Mouse (Mus musculus) small intestine, adult 2 months (tissue): ENCODE data around the gene Tbxa2r. TPM values are rescaled to one million over a fixed set of nuclear protein-coding genes. Genes with fewer than 3 reads are reported as not detected.

Source experiments
- H3K27ac ChIP-seq: fragments of 200-500 bp; 2 replicates; pipeline ENCODE4 v1.5.1; 2012; ENCODE audit warnings: low read depth, low read length, control low read depth, inconsistent platforms; ENCODE audit not compliant: insufficient read depth
- H3K27me3 ChIP-seq: fragments of 200-500 bp; 2 replicates; pipeline ENCODE4 v1.6.1; 2012; ENCODE audit warnings: mild to moderate bottlenecking, moderate library complexity, low read length, inconsistent platforms; ENCODE audit not compliant: control insufficient read depth, insufficient read depth
- H3K36me3 ChIP-seq: fragments of 200-500 bp; 2 replicates; pipeline ENCODE4 v1.6.1; 2012; ENCODE audit warnings: mild to moderate bottlenecking, low read length, control low read depth, inconsistent platforms; ENCODE audit not compliant: control insufficient read depth, insufficient read depth
- H3K4me1 ChIP-seq: fragments of 200-500 bp; 2 replicates; pipeline ENCODE4 v1.6.1; 2012; ENCODE audit warnings: low read length, inconsistent platforms, mixed read lengths; ENCODE audit not compliant: control insufficient read depth, insufficient read depth, insufficient read length
- H3K4me3 ChIP-seq: fragments of 200-500 bp; 2 replicates; pipeline ENCODE4 v1.5.1; 2012; ENCODE audit warnings: low read depth, mild to moderate bottlenecking, control low read depth, inconsistent platforms, low read length, moderate library complexity
- CTCF ChIP-seq: fragments of 200-500 bp; IDR thresholded peaks from 2 replicates; pipeline ENCODE4 v1.5.1; 2012; ENCODE audit warnings: low read depth, mild to moderate bottlenecking, control low read depth, inconsistent platforms, low read length, moderate library complexity, mixed read lengths; ENCODE audit not compliant: insufficient replicate concordance, insufficient read length; ENCODE audit errors: extremely low read depth
- POLR2A ChIP-seq: fragments of 200-500 bp; IDR thresholded peaks from 2 replicates; pipeline ENCODE4 v1.6.1; 2012; ENCODE audit warnings: low read depth, mild to moderate bottlenecking, control low read depth, inconsistent platforms, low read length, moderate library complexity
- WGBS: fragments of 180-500 bp; shearing (Covaris S2); methylation state at CpG from one replicate; pipeline ENCODE4 v1.1.7; 2018; 5-methylcytosine and 5-hydroxymethylcytosine counted together
- polyA plus RNA-seq: library from polyadenylated mRNA; depleted of rRNA; stranded (reverse); fragments of >200 nt; gene quantifications from 2 replicates; pipeline ENCODE4 v1.2.3, GENCODE M21; 2012

Gene Tbxa2r
- polyA plus RNA-seq, 1 experiment: 10.2 TPM

- H3K27ac ChIP-seq: no peak overlapping the region
- no peaks in the 10 kb centered on the region for H3K27me3 ChIP-seq
- 85% methylated on average over 9 of the region's 9 CpGs for WGBS
- TF ChIP-seq POLR2A: no peak
- no peak for TF ChIP-seq CTCF
- H3K4me3 ChIP-seq: no peak overlapping the region
- peaks cover 23% of the 10 kb centered on the region; the same call in 1 of the 2 replicates for H3K4me1 ChIP-seq
- no peaks in the 10 kb centered on the region for H3K36me3 ChIP-seq
Observed at GRCm38 (mm10) chr10:81354738-81355477, 26.4 kb downstream of the Tbxa2r start.

GRCm38 (mm10) chr10:81355533-81355932, 27.0 kb downstream of the Tbxa2r start:
- H3K4me1 ChIP-seq: peaks cover 23% of the 10 kb centered on the region; the same call in 1 of the 2 replicates
- TF ChIP-seq POLR2A (no peak), CTCF (no peak)
- 85% methylated on average over 4 of the region's 4 CpGs for WGBS

GRCm38 (mm10) chr10:81356352-81356990, 27.9 kb downstream of the Tbxa2r start:
- peak overlapping the region; percentile 77; the same call in 1 of the 2 replicates for H3K4me3 ChIP-seq
- WGBS: 30% methylated on average over 12 of the region's 12 CpGs

More at GRCm38 (mm10) chr10:81355533-81355932, 27.0 kb downstream of the Tbxa2r start:
- Histone ChIP-seq H3K36me3 (no peaks in the 10 kb centered on the region), H3K27me3 (no peaks in the 10 kb centered on the region), H3K27ac (no peak overlapping the region), H3K4me3 (no peak overlapping the region)

GRCm38 (mm10) chr10:81356991-81357844, 28.7 kb downstream of the Tbxa2r start, which contains the start of gene Mfsd12:
Gene Mfsd12, plus strand, starts transcription at chr10:81357491.
- Histone ChIP-seq H3K36me3 (no peaks in the 10 kb centered on the region), H3K4me3 (peak within 1 kb of the TSS; percentile 77), H3K27me3 (no peaks in the 10 kb centered on the region), H3K27ac (no peak within 1 kb of the TSS), H3K4me1 (peaks cover 19% of the 10 kb centered on the region)
- no peak; the same call in 1 of the 2 replicates for TF ChIP-seq POLR2A
- no peak for TF ChIP-seq CTCF
- WGBS: 1% methylated on average over 79 of the region's 79 CpGs

More at GRCm38 (mm10) chr10:81356352-81356990, 27.9 kb downstream of the Tbxa2r start:
- Histone ChIP-seq H3K27ac (no peak overlapping the region), H3K36me3 (no peaks in the 10 kb centered on the region), H3K4me1 (peaks cover 23% of the 10 kb centered on the region), H3K27me3 (no peaks in the 10 kb centered on the region)
- TF ChIP-seq POLR2A (no peak), CTCF (no peak)

GRCm38 (mm10) chr10:81358209-81358608, 29.7 kb downstream of the Tbxa2r start:
- H3K27me3 ChIP-seq: no peaks in the 10 kb centered on the region
- TF ChIP-seq POLR2A (no peak), CTCF (no peak)
- WGBS: 37% methylated on average over 4 of the region's 4 CpGs
- peak overlapping the region; percentile 77 for H3K4me3 ChIP-seq
- H3K36me3 ChIP-seq: no peaks in the 10 kb centered on the region
- H3K27ac ChIP-seq: no peak overlapping the region
- H3K4me1 ChIP-seq: peaks cover 29% of the 10 kb centered on the region

GRCm38 (mm10) chr10:81358841-81359240, 30.3 kb downstream of the Tbxa2r start:
- Histone ChIP-seq H3K27ac (no peak overlapping the region), H3K27me3 (no peaks in the 10 kb centered on the region), H3K36me3 (no peaks in the 10 kb centered on the region), H3K4me1 (peaks cover 35% of the 10 kb centered on the region), H3K4me3 (no peak overlapping the region)
- TF ChIP-seq CTCF (no peak), POLR2A (no peak)
- 63% methylated on average over 1 of the region's 1 CpGs for WGBS

GRCm38 (mm10) chr10:81360721-81361120, 32.2 kb downstream of the Tbxa2r start:
- TF ChIP-seq POLR2A (no peak), CTCF (no peak)
- H3K27ac ChIP-seq: no peak overlapping the region
- 74% methylated on average over 8 of the region's 8 CpGs for WGBS
- H3K4me1 ChIP-seq: peaks cover 52% of the 10 kb centered on the region
- H3K36me3 ChIP-seq: no peaks in the 10 kb centered on the region
- H3K27me3 ChIP-seq: no peaks in the 10 kb centered on the region
- no peak overlapping the region for H3K4me3 ChIP-seq
